Mouse (Mus musculus): ENCODE data around the gene Cask. TPM values are rescaled to one million over a fixed set of nuclear protein-coding genes. Genes with fewer than 3 reads are reported as not detected.

Gene Cask
- polyA plus RNA-seq, 1 experiment from 2014 or later = 29.4 TPM

DNA sequence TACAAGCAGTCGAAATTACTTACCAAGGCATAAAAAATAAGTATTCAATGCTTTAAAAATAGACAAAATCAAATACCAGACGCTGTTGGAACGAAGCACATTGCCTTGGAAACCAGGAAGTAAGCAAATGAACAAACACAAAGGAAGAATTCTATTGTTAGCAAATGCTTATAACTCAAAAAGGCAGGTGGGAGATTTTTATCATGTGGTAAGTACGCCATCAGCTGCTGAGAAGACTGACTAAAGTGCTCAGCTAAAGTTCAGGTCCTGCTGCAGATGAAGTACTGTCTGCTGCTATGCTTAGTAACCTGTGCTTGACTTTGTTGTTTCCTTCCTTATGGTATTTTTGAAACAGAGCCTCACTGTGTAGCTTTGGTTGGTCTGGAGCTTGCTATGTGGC lies 232.7 kb downstream of the Cask start:
- WGBS = 81% methylated on average over 4 of the region's 4 CpGs
- H3K9ac ChIP-seq = no peak overlapping the region

DNA sequence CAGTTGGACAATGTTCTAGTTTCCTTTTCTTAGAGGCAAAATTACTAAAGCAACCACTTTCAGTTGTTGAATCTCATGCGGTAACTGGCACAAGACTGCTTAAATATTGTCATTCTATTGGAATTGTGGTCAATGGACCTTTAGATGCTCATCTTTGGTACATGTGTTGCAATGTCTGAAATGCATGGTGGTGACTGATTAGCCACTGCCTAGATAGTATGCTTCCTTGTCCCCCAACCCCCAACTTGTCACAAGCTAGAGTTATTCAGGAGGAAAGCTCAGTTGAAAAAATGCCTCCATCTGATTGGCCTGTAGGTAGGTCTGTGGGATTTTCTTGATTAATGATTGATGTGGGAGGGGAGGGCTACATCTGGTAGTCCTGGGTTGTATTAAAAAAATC lies 233.9 kb downstream of the Cask start:
- no peak overlapping the region for H3K9ac ChIP-seq
- no peaks in the 10 kb centered on the region for H3K4me1 ChIP-seq
- peaks cover 5% of the 10 kb centered on the region; the same call in 1 of the 2 replicates for H3K36me3 ChIP-seq (ENCODE audit: poor library complexity, severe bottlenecking)
- WGBS = 96% methylated on average over 1 of the region's 1 CpGs
- no peak overlapping the region for H3K27ac ChIP-seq
- no peak overlapping the region for H3K4me2 ChIP-seq
- H3K9me3 ChIP-seq (replicated peaks) = no peaks in the 10 kb centered on the region
- H3K27me3 ChIP-seq = no peaks in the 10 kb centered on the region
- no peak for ATAC-seq
- H3K4me3 ChIP-seq = no peak overlapping the region

More for the DNA sequence above, 232.7 kb downstream of the Cask start:
- no peak overlapping the region for H3K4me3 ChIP-seq
- no peaks in the 10 kb centered on the region for H3K9me3 ChIP-seq (replicated peaks)
- ATAC-seq = no peak
- no peak overlapping the region for H3K27ac ChIP-seq
- H3K4me2 ChIP-seq = no peak overlapping the region
- H3K36me3 ChIP-seq (ENCODE audit: poor library complexity, severe bottlenecking) = peaks cover 3% of the 10 kb centered on the region; the same call in 1 of the 2 replicates
- H3K4me1 ChIP-seq = no peaks in the 10 kb centered on the region
- no peaks in the 10 kb centered on the region for H3K27me3 ChIP-seq

DNA sequence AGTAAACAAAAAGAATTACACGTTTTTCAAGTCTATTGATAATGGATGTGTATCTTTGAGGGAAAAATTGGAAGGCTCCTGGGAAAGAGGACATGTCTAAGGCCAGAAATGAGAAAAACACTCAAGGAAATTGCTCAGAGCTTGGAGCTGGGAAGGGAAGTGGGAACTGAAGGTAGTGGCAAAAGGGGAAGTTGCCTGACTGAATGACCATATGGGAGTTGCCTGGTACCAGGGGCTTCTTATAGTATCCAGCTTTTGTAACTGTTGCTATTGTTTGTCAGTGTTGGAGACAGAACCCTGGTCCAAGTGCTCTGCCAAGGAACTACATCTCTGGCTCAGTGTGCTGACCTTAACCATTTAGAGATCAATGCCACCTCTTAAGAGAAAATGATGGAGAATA lies 234.4 kb downstream of the Cask start:
- Histone ChIP-seq H3K9ac (no peak overlapping the region), H3K4me2 (no peak overlapping the region), H3K4me3 (no peak overlapping the region), H3K27ac (no peak overlapping the region), H3K4me1 (no peaks in the 10 kb centered on the region), H3K27me3 (no peaks in the 10 kb centered on the region), H3K36me3 (ENCODE audit: poor library complexity, severe bottlenecking) (peaks cover 5% of the 10 kb centered on the region; the same call in 1 of the 2 replicates), H3K9me3 (replicated peaks) (no peaks in the 10 kb centered on the region)
- no peak for ATAC-seq
- whole genome bisulfite sequencing = 63% methylated on average over 1 of the region's 1 CpGs

DNA sequence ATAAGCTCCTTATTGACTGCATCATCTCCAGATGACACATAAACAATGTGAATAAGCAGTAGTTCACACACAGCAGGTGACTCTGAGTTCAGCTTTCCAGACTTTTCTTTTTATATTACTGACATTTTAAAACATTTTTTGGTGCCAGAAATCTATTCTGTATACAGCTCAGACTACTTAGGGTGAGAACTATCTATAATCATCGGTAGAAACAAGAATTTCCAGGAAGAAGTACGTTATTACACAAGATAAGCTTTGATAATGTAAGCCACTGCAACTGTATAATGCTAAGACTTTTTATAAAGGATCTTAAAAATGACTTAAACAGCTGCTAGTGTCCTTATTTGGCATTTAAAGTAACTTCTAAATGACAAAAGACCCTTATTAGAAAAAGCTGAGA lies 239.1 kb downstream of the Cask start:
- Histone ChIP-seq H3K4me1 (no peaks in the 10 kb centered on the region), H3K9ac (no peak overlapping the region), H3K4me2 (no peak overlapping the region), H3K27ac (no peak overlapping the region), H3K27me3 (no peaks in the 10 kb centered on the region), H3K9me3 (replicated peaks) (no peaks in the 10 kb centered on the region), H3K4me3 (no peak overlapping the region), H3K36me3 (ENCODE audit: poor library complexity, severe bottlenecking) (peaks cover 5% of the 10 kb centered on the region; the same call in 1 of the 2 replicates)
- no peak for ATAC-seq
- 85% methylated on average over 2 of the region's 2 CpGs for WGBS

DNA sequence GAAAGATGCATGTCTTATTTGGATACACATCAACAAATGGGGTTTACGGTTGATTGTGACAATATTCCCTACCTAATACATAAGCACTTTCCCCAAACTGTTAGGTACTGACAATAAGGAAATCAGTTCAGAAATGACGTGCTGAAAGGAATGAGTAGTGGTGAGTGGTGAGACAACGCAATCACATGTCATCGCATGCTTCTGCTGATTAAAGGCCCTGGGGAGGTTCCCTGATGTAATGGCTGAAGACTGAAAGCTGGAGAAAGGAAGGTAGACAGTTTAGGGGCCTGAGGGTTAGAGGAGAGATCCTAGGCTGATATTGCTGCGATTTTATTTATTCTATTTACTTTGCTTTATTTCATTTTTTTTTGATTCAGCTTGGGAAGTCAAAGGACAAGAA lies 240.1 kb downstream of the Cask start:
- WGBS = 91% methylated on average over 5 of the region's 5 CpGs
- Histone ChIP-seq H3K4me1 (no peaks in the 10 kb centered on the region), H3K27ac (no peak overlapping the region), H3K27me3 (no peaks in the 10 kb centered on the region), H3K4me2 (no peak overlapping the region), H3K9me3 (replicated peaks) (no peaks in the 10 kb centered on the region), H3K4me3 (no peak overlapping the region), H3K9ac (no peak overlapping the region), H3K36me3 (ENCODE audit: poor library complexity, severe bottlenecking) (peaks cover 5% of the 10 kb centered on the region; the same call in 1 of the 2 replicates)
- ATAC-seq = no peak

DNA sequence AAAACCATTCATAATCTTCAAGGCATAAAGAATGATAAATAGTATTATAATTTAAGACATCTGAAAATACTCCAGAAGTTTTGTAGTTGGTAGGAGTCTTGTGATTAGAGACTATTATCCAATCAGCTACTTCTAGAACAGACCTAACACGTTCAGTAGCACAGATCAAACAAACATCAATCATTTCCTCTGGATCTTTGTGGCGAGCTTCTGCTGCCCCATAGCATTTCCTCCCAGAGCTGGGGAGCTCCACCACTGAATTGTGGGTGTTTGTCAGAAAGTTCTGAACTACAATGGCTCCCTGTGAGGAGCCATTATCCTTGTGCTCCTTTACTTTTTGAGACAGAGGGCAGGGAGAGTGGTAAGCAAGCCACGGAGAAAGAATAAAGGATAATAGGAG lies 243.4 kb downstream of the Cask start:
- no peak for ATAC-seq
- H3K9ac ChIP-seq = no peak overlapping the region
- H3K9me3 ChIP-seq (replicated peaks) = no peaks in the 10 kb centered on the region
- no peak overlapping the region for H3K4me3 ChIP-seq
- no peak overlapping the region for H3K27ac ChIP-seq
- no peak overlapping the region for H3K4me2 ChIP-seq
- 49% methylated on average over 3 of the region's 3 CpGs for WGBS
- no peaks in the 10 kb centered on the region for H3K4me1 ChIP-seq
- no peaks in the 10 kb centered on the region for H3K36me3 ChIP-seq (ENCODE audit: poor library complexity, severe bottlenecking)
- H3K27me3 ChIP-seq = no peaks in the 10 kb centered on the region

DNA sequence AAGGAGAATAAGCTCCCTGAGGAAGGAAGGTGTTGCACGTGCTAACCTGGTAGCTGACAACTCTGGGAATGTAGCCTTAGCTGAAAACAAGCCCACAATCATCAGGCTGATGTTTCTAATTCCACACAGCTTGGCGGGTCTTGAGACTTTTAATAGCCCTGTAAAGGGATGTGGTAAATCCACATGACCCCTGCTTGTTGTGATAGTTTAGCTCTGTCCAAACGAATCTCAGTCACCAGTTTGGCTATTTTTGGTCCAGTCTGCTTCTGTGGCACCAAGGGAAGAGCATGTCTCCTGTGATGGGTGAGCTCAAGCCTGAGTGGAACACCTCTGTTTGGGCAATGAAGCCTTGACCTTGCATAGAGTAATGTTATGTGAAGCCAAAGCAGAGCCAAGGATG lies 244.4 kb downstream of the Cask start:
- H3K4me1 ChIP-seq = no peaks in the 10 kb centered on the region
- H3K27me3 ChIP-seq = no peaks in the 10 kb centered on the region
- H3K27ac ChIP-seq = no peak overlapping the region
- H3K4me2 ChIP-seq = no peak overlapping the region
- H3K9me3 ChIP-seq (replicated peaks) = no peaks in the 10 kb centered on the region
- H3K4me3 ChIP-seq = no peak overlapping the region
- no peak for ATAC-seq
- 75% methylated on average over 3 of the region's 3 CpGs for WGBS
- H3K9ac ChIP-seq = no peak overlapping the region
- H3K36me3 ChIP-seq (ENCODE audit: poor library complexity, severe bottlenecking) = no peaks in the 10 kb centered on the region

DNA sequence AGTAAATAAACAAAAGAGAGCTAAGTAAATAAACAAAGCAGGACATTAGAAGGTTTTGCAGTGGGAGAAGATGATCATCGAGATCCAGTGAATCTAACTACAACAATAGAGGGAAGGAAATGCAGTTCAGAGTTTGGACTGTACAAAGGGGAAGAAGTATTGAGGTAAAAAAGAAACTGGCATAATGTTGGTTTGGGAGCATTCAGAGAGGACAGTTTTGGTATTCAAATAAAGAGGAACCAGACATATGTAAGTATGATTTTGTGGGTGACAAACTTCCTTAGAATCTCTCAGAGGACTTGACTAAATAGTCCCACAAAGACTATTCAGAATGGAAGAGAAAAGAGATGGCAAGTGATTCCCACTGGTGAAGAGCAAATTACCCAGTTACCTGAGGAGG lies 251.2 kb downstream of the Cask start:
- no peak overlapping the region for H3K9ac ChIP-seq
- no peaks in the 10 kb centered on the region for H3K27me3 ChIP-seq
- no peak overlapping the region for H3K4me3 ChIP-seq
- H3K9me3 ChIP-seq (replicated peaks) = no peaks in the 10 kb centered on the region
- ATAC-seq = no peak
- WGBS = 84% methylated on average over 1 of the region's 1 CpGs
- no peak overlapping the region for H3K4me2 ChIP-seq
- no peak overlapping the region for H3K27ac ChIP-seq
- no peaks in the 10 kb centered on the region for H3K4me1 ChIP-seq
- no peaks in the 10 kb centered on the region for H3K36me3 ChIP-seq (ENCODE audit: poor library complexity, severe bottlenecking)

DNA sequence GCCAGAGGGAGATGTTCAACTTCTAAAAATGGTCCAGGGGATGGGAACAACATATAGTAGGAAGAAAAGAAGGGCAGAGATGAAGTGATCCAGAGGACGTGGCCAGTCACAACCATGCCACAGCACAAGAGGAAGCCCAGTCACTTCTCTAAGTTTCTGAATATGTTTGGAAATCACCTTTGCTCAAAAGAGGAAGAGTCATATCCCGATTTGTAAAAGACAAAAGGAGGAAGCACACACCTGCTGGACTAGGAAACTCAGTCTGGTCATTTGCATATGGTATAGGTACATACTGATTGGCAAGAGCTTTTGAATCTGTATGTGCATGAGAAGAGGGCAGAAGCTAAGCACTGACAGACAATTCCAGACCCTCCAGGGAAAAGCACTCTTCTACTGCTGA lies 251.8 kb downstream of the Cask start:
- no peak for ATAC-seq
- Histone ChIP-seq H3K27ac (no peak overlapping the region), H3K9me3 (replicated peaks) (no peaks in the 10 kb centered on the region), H3K9ac (no peak overlapping the region), H3K4me3 (no peak overlapping the region), H3K4me1 (no peaks in the 10 kb centered on the region), H3K36me3 (ENCODE audit: poor library complexity, severe bottlenecking) (no peaks in the 10 kb centered on the region), H3K27me3 (no peaks in the 10 kb centered on the region), H3K4me2 (no peak overlapping the region)
- WGBS = 70% methylated on average over 2 of the region's 2 CpGs

DNA sequence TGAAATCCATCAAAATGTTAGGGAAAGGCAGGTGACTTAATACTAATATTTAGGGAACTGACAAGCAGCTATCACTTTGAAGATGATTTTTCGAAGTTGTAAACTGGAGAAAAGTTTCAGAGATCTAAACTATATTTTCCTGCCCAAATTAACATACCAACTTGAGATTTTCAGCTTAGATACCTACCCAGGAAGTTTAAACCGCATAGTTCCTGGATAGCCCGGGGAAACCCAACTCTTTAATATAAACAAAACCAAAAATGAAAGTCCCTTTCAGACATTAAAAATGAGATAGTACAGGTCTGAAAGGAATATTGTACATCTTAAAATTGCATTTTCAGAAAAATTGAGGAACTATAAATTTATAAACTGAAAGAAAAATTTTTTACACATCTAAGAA lies 273.5 kb downstream of the Cask start:
- Histone ChIP-seq H3K27ac (no peak overlapping the region), H3K9ac (no peak overlapping the region), H3K27me3 (no peaks in the 10 kb centered on the region), H3K36me3 (ENCODE audit: poor library complexity, severe bottlenecking) (no peaks in the 10 kb centered on the region), H3K9me3 (replicated peaks) (no peaks in the 10 kb centered on the region), H3K4me3 (no peak overlapping the region), H3K4me1 (no peaks in the 10 kb centered on the region), H3K4me2 (no peak overlapping the region)
- WGBS = 88% methylated on average over 3 of the region's 3 CpGs
- no peak for ATAC-seq

DNA sequence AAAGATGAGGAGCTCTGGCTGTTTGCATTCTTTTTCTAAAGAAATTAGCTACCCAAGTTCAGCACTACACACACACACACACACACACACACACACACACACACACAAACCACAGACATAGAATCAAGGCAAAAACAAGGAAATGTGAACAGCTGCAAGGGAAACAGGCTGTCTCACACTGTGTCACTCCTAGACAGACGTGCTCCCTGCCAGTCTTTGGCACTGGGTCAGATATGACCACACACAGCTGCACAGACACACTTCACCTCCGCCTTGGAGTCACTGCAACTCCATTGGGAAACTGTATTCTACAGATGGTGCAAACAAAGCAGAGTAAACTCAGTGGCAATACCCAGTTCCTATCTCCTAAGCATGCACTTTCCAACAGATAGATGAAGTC lies 274.6 kb downstream of the Cask start:
- H3K27me3 ChIP-seq = no peaks in the 10 kb centered on the region
- ATAC-seq = no peak

DNA sequence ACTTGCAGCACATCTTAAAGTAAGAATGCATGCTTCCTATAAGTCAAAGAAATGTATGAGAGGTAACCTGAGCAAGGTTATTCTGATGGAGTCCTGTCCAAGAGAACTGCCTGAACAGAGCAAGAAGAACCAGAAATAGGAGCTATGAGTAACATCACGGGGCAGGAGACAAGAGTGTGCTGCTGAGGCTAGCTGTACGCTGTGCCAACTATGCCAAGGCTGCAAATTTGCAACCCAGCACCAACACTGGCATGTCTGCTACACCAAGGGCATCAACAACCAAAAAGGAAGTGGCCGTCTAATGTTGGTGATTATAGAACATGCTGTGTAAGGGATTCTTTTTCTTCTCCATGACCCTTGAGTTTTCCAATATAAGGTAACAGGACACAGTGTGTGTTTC lies 276.3 kb downstream of the Cask start:
- Histone ChIP-seq H3K4me1 (no peaks in the 10 kb centered on the region), H3K4me2 (no peak overlapping the region), H3K9me3 (replicated peaks) (no peaks in the 10 kb centered on the region), H3K27me3 (no peaks in the 10 kb centered on the region), H3K4me3 (no peak overlapping the region), H3K27ac (no peak overlapping the region), H3K36me3 (ENCODE audit: poor library complexity, severe bottlenecking) (no peaks in the 10 kb centered on the region), H3K9ac (no peak overlapping the region)
- WGBS = 80% methylated on average over 3 of the region's 3 CpGs
- ATAC-seq = no peak

More for the DNA sequence above, 274.6 kb downstream of the Cask start:
- Histone ChIP-seq H3K4me3 (no peak overlapping the region), H3K9ac (no peak overlapping the region), H3K9me3 (replicated peaks) (no peaks in the 10 kb centered on the region), H3K4me1 (no peaks in the 10 kb centered on the region), H3K27ac (no peak overlapping the region), H3K36me3 (ENCODE audit: poor library complexity, severe bottlenecking) (no peaks in the 10 kb centered on the region), H3K4me2 (no peak overlapping the region)
- 81% methylated on average over 2 of the region's 2 CpGs for WGBS

DNA sequence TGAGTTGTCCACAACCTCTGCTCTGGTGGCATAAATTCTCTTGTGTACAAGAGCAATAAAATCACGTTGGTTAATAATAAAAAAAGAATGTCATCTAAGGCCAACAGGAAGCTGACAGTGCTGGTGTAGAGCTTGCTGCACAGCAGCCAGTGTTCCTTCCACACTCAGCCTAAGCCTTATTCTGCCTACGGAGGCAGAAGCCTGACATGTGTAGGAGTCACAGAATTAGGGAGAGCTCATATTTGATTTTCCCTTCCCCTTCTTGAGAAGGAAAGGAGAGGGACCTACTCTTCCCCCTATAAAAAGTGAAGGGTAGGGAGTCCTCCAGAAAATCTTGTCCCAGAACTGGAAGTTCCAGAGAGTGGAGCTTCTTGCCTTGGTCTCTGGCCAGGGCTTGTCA lies 276.9 kb downstream of the Cask start:
- no peak overlapping the region for H3K4me3 ChIP-seq
- no peak overlapping the region for H3K27ac ChIP-seq
- no peak overlapping the region for H3K4me2 ChIP-seq
- H3K4me1 ChIP-seq = no peaks in the 10 kb centered on the region
- 84% methylated on average over 2 of the region's 2 CpGs for WGBS
- ATAC-seq = no peak
- H3K9ac ChIP-seq = no peak overlapping the region
- H3K36me3 ChIP-seq (ENCODE audit: poor library complexity, severe bottlenecking) = no peaks in the 10 kb centered on the region
- H3K9me3 ChIP-seq (replicated peaks) = no peaks in the 10 kb centered on the region
- no peaks in the 10 kb centered on the region for H3K27me3 ChIP-seq

All from forebrain, embryonic 13.5 days (tissue).